In the genomic region with DNA sequence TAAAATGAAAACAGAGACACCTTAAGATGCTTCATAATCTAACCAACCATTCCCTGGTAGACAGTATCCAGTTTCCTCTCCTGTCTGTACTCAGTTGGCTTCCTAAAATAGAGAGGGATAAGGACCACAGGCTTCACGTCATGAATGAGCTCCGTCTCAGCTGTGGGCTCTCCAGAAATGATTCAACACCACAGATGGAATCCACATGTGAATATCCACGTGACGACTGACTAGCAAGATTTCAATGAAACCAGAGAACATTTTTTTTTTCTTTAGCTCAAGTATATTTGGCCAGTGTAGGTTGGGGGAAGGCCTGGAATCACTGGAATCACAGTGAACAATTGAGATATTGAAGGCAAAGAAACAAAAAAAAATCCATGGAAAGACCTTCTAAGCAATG, we compare ENCODE assay signal across 26 mouse cellular contexts.
DNase-seq lines count a peak whose midpoint lies in the region; ATAC-seq and TF ChIP-seq lines count a peak whose summit lies in the region.
"Had no signal": no experiment of that assay in that cellular context is flagged by ENCODE, and none has a peak within 500 bp of the region (broad histone marks: within the 10 kb centered on the region; RNA-seq: fewer than 3 reads in every experiment).

No protein-coding gene starts in this region.

- no peaks in the 10 kb centered on the region for H3K9me3 ChIP-seq in heart, embryonic 11.5 days (replicated peaks; ENCODE audit: control insufficient read depth, low read length)
- H3K9me3 ChIP-seq: embryonic facial prominence, embryonic 12.5 days; forebrain, embryonic 10.5 days; heart, embryonic 13.5 days; hindbrain, embryonic 12.5 days; liver, embryonic 13.5 days; neural tube, embryonic 12.5 days had no signal

- no peak overlapping the region for H3ac ChIP-seq in C2C12 (ENCODE audit: control insufficient read depth, insufficient read length, low read depth)

- no peak overlapping the region for H3K4me3 ChIP-seq in heart, embryonic 11.5 days (ENCODE audit: low read depth, low read length)
- H3K4me3 ChIP-seq in C2C12 (ENCODE audit: insufficient read depth, poor library complexity, severe bottlenecking): no peak overlapping the region
- H3K4me3 ChIP-seq: embryonic facial prominence, embryonic 12.5 days; forebrain, embryonic 10.5 days; heart, embryonic 13.5 days; hindbrain, embryonic 12.5 days; liver, embryonic 13.5 days; neural tube, embryonic 12.5 days had no signal

- peaks cover 15% of the 10 kb centered on the region for H3K4me1 ChIP-seq in heart, embryonic 11.5 days (ENCODE audit: control insufficient read depth, insufficient read depth, low read length)
- H3K4me1 ChIP-seq: liver, embryonic 13.5 days had no signal

- no peak for TF ChIP-seq CTCF in C2C12 (IDR thresholded peaks at IDR 0.05; ENCODE audit: control insufficient read depth, insufficient read depth, insufficient read length)

- H3K79me3 ChIP-seq in C2C12 (ENCODE audit: low read depth): no peaks in the 10 kb centered on the region

- H3K27me3 ChIP-seq in heart, embryonic 11.5 days (ENCODE audit: control insufficient read depth, insufficient read depth, low read length): no peaks in the 10 kb centered on the region
- H3K27me3 ChIP-seq in C2C12 (ENCODE audit: control insufficient read depth, insufficient read depth, insufficient read length): no peaks in the 10 kb centered on the region
- H3K27me3 ChIP-seq: embryonic facial prominence, embryonic 12.5 days; heart, embryonic 13.5 days; hindbrain, embryonic 12.5 days; liver, embryonic 13.5 days; neural tube, embryonic 12.5 days had no signal

- ATAC-seq in heart, embryonic 11.5 days (replicated peaks; ENCODE audit: insufficient number of reproducible peaks, low FRiP score, low TSS enrichment): no peak
- ATAC-seq in activated CD4-positive, CD25-positive, alpha-beta regulatory T cell, adult 4 months: no peak
- ATAC-seq: CD4-positive, CD25-positive, alpha-beta regulatory T cell, adult 4 months; inflammation-experienced regulatory T-cells, adult 6 months had no signal

- H3K9ac ChIP-seq in heart, embryonic 11.5 days (ENCODE audit: low read depth, low read length): no peak overlapping the region
- H3K9ac ChIP-seq: embryonic facial prominence, embryonic 12.5 days; heart, embryonic 13.5 days; hindbrain, embryonic 12.5 days; liver, embryonic 13.5 days; lung, embryonic 14.5 days; neural tube, embryonic 12.5 days had no signal

- H3K79me2 ChIP-seq in C2C12 (ENCODE audit: control insufficient read depth, insufficient read depth): no peaks in the 10 kb centered on the region

- H3K4me2 ChIP-seq in heart, embryonic 11.5 days: no peak overlapping the region
- H3K4me2 ChIP-seq: embryonic facial prominence, embryonic 12.5 days; heart, embryonic 13.5 days; hindbrain, embryonic 12.5 days; liver, embryonic 13.5 days; lung, embryonic 14.5 days; neural tube, embryonic 12.5 days had no signal

- 44% methylated on average over 4 of the region's 4 CpGs for WGBS in heart, embryonic 11.5 days (ENCODE audit: insufficient replicate concordance)

- DNase-seq in heart, adult 8-10 months (ENCODE audit: low spot score): peak; percentile 54
- peak; percentile 57 for DNase-seq in 3T3-L1 (ENCODE audit: low read depth, low spot score)
- peak; percentile 84 for DNase-seq in fibroblast of lung, adult 2 months (ENCODE audit: low read depth)
- DNase-seq in ovary, postnatal 36 days (ENCODE audit: low spot score): no peak
- no peak for DNase-seq in yolk sac, embryonic 10.5 days (ENCODE audit: low spot score)
- DNase-seq: adrenal gland, postnatal 14 days; cerebellum, adult 11 months; cerebellum, postnatal 10 days; gastrocnemius, postnatal 14 days; kidney, adult 9 months; kidney, postnatal 36 days; liver, embryonic 13.5 days; lung, embryonic 14.5 days; lung, postnatal 36 days; spleen, adult 18-20 months; thymus, adult 18-20 months had no signal

- H3K27ac ChIP-seq in heart, embryonic 11.5 days (ENCODE audit: low read depth, low read length): no peak overlapping the region
- H3K27ac ChIP-seq: embryonic facial prominence, embryonic 12.5 days; forebrain, embryonic 10.5 days; hindbrain, embryonic 12.5 days; liver, embryonic 13.5 days; neural tube, embryonic 12.5 days had no signal

- no peaks in the 10 kb centered on the region for H3K36me3 ChIP-seq in heart, embryonic 11.5 days (ENCODE audit: control insufficient read depth, insufficient read depth, low read length)
- no peaks in the 10 kb centered on the region for H3K36me3 ChIP-seq in C2C12 (ENCODE audit: control insufficient read depth, insufficient read depth)
- H3K36me3 ChIP-seq: embryonic facial prominence, embryonic 12.5 days; forebrain, embryonic 10.5 days; heart, embryonic 13.5 days; hindbrain, embryonic 12.5 days; liver, embryonic 13.5 days; neural tube, embryonic 12.5 days had no signal

TF ChIP-seq in C2C12, 6 proteins besides CTCF, POLR2A, EP300 and RAD21:
- no peak for TF ChIP-seq MYOD1 (IDR thresholded peaks at IDR 0.05; ENCODE audit: control insufficient read depth, insufficient read length, low read depth)
- no peak for TF ChIP-seq CEBPB (IDR thresholded peaks at IDR 0.05; ENCODE audit: low read depth)
- TF ChIP-seq FOSL1 (IDR thresholded peaks at IDR 0.05; ENCODE audit: insufficient read depth, low read length, poor library complexity, severe bottlenecking): no peak
- no peak for TF ChIP-seq MYOG (IDR thresholded peaks at IDR 0.05; ENCODE audit: control insufficient read depth, extremely low read depth, insufficient read length)
- TF ChIP-seq MAX (IDR thresholded peaks at IDR 0.05): no peak
- peak; percentile 43 for TF ChIP-seq USF1 (IDR thresholded peaks at IDR 0.05; ENCODE audit: low read depth)
TF ChIP-seq in C2C12: peak in this region for 1.

Comparison
In these comparisons a context has a peak if more than half of its experiments do, and no peak if none do; other contexts are left out.
1. DNase-seq: peak in heart, adult 8-10 months (single experiment), 3T3-L1 (single experiment) and fibroblast of lung, adult 2 months (single experiment); none in ovary, postnatal 36 days (single experiment) and yolk sac, embryonic 10.5 days (single experiment).